Mouse (Mus musculus) limb, embryonic 14.5 days (tissue): ENCODE measurements around the gene Eya4. TPM values are rescaled to one million over a fixed set of nuclear protein-coding genes. Genes with fewer than 3 reads are reported as not detected.

Experiments
- ATAC-seq: fragments of 200-750 bp; cut with Nextera tagmentation; 2 replicates; pipeline ENCODE4 v1.8.0; 2017; ENCODE audit warnings: low read depth, moderate number of reproducible peaks, moderate TSS enrichment; ENCODE audit not compliant: low FRiP score
- DNase-seq: peaks from one replicate; pipeline ENCODE4 v3.0.0-alpha.2; 2015; ENCODE audit warnings: low spot score
- H3K27ac ChIP-seq: fragments of 300-500 bp; sonication (generic); replicated peaks from 2 replicates; pipeline ENCODE4 v1.5.1; 2014; ENCODE audit warnings: low read depth, mild to moderate bottlenecking, low read length, moderate library complexity, mixed read lengths
- H3K27me3 ChIP-seq: fragments of 300-500 bp; sonication (generic); 2 replicates; pipeline ENCODE4 v1.6.1; 2014; ENCODE audit warnings: low read length, mixed read lengths; ENCODE audit not compliant: control insufficient read depth, insufficient read depth
- H3K36me3 ChIP-seq: fragments of 300-500 bp; sonication (generic); 2 replicates; pipeline ENCODE4 v1.6.1; 2014; ENCODE audit warnings: mild to moderate bottlenecking, low read length, moderate library complexity, mixed read lengths; ENCODE audit not compliant: control insufficient read depth, insufficient read depth
- H3K4me1 ChIP-seq: fragments of 300-500 bp; sonication (generic); 2 replicates; pipeline ENCODE4 v1.6.1; 2014; ENCODE audit warnings: antibody characterized with exemption, low read length, mixed read lengths; ENCODE audit not compliant: control insufficient read depth, insufficient read depth
- H3K4me2 ChIP-seq: fragments of 300-500 bp; sonication (generic); replicated peaks from 2 replicates; pipeline ENCODE4 v1.6.1; 2014; ENCODE audit warnings: low read depth, mild to moderate bottlenecking, low read length, moderate library complexity; ENCODE audit not compliant: severe bottlenecking
- H3K4me3 ChIP-seq: fragments of 300-500 bp; sonication (generic); replicated peaks from 2 replicates; pipeline ENCODE4 v1.5.1; 2014; ENCODE audit warnings: low read length
- H3K9ac ChIP-seq: fragments of 300-500 bp; sonication (generic); 2 replicates; pipeline ENCODE4 v1.6.1; 2014; ENCODE audit warnings: mild to moderate bottlenecking, low read depth, low read length, moderate library complexity; ENCODE audit not compliant: severe bottlenecking
- H3K9me3 ChIP-seq: fragments of 300-500 bp; sonication (generic); 2 replicates; pipeline ENCODE4 v1.6.1; 2016; ENCODE audit warnings: low read length; ENCODE audit not compliant: control insufficient read depth
- POLR2A ChIP-seq: fragments of 200-500 bp; IDR thresholded peaks from 2 replicates; pipeline ENCODE4 v1.8.0; 2012; ENCODE audit warnings: inconsistent platforms, mild to moderate bottlenecking, moderate library complexity, borderline replicate concordance; ENCODE audit not compliant: insufficient read depth, insufficient read length; ENCODE audit errors: extremely low read depth
- WGBS: fragments of 180-500 bp; shearing (Covaris S2); extraction: QIAGEN DNeasy Blood & Tissue Kit; methylation state at CpG from one replicate; pipeline ENCODE4 v1.1.7; 2014; 5-methylcytosine and 5-hydroxymethylcytosine counted together
- polyA plus RNA-seq, 2 experiments: library from polyadenylated mRNA; depleted of rRNA in 1 of 2; stranded (reverse) in 1 of 2; unstranded in 1 of 2; fragments of >200 nt; fragmentation: Nextera tagmentation in 1 of 2; extraction: Ambion mirVana in 1 of 2; gene quantifications; 2 replicates each; pipeline versions ENCODE4 v1.2.1 to v1.2.3; 2012 to 2014

Gene Eya4
- polyA plus RNA-seq, 2 experiments: 6.6 to 12.5 TPM

- H3K9me3 ChIP-seq: no peaks in the 10 kb centered on the region
- no peaks in the 10 kb centered on the region for H3K27me3 ChIP-seq
- H3K9ac ChIP-seq: peak overlapping the region; percentile 81
- H3K4me2 ChIP-seq: peak overlapping the region; percentile 84
- H3K4me1 ChIP-seq: peaks cover 13% of the 10 kb centered on the region
- no peaks in the 10 kb centered on the region for H3K36me3 ChIP-seq
- WGBS: under 1% methylated on average over 31 of the region's 33 CpGs
- peak overlapping the region; percentile 75 for H3K27ac ChIP-seq
- DNase-seq (no peak), ATAC-seq (peak; percentile 25)
- peak overlapping the region; percentile 62 for H3K4me3 ChIP-seq
- no peak for TF ChIP-seq POLR2A
These were observed 1.1 kb downstream of the Eya4 start for GRCm38 (mm10) chr10:23349392-23350010.

GRCm38 (mm10) chr10:23348893-23349391, 1.6 kb downstream of the Eya4 start:
- H3K4me1 ChIP-seq: peaks cover 8% of the 10 kb centered on the region; the same call in 1 of the 2 replicates
- peak; percentile 36 for DNase-seq
- H3K4me2 ChIP-seq: peak overlapping the region; percentile 84
- H3K27me3 ChIP-seq: no peaks in the 10 kb centered on the region
- H3K9ac ChIP-seq: peak overlapping the region; percentile 81
- H3K27ac ChIP-seq: peak overlapping the region; percentile 75
- peak overlapping the region; percentile 62 for H3K4me3 ChIP-seq
- H3K36me3 ChIP-seq: no peaks in the 10 kb centered on the region
- H3K9me3 ChIP-seq: no peaks in the 10 kb centered on the region
- peak; percentile 36; the same call in 1 of the 2 replicates for ATAC-seq
- 0% methylated on average over 21 of the region's 22 CpGs for WGBS
- no peak for TF ChIP-seq POLR2A

GRCm38 (mm10) chr10:23348101-23348892, 2.3 kb downstream of the Eya4 start:
- H3K4me2 ChIP-seq: peak overlapping the region; percentile 84
- H3K27me3 ChIP-seq: no peaks in the 10 kb centered on the region
- peak overlapping the region; percentile 81 for H3K9ac ChIP-seq
- DNase-seq (no peak), ATAC-seq (no peak)
- H3K27ac ChIP-seq: peak overlapping the region; percentile 75; the same call in 1 of the 2 replicates
- 1% methylated on average over 34 of the region's 34 CpGs for WGBS
- peaks cover 8% of the 10 kb centered on the region; the same call in 1 of the 2 replicates for H3K4me1 ChIP-seq
- no peaks in the 10 kb centered on the region for H3K9me3 ChIP-seq
- H3K36me3 ChIP-seq: no peaks in the 10 kb centered on the region
- no peak for TF ChIP-seq POLR2A
- peak overlapping the region; percentile 62 for H3K4me3 ChIP-seq

GRCm38 (mm10) chr10:23337250-23337649, 13.3 kb downstream of the Eya4 start:
- no peaks in the 10 kb centered on the region for H3K36me3 ChIP-seq
- WGBS: 38% methylated on average over 1 of the region's 1 CpGs
- no peak overlapping the region for H3K4me2 ChIP-seq
- H3K27ac ChIP-seq: no peak overlapping the region
- no peak overlapping the region for H3K9ac ChIP-seq
- no peak for DNase-seq
- TF ChIP-seq POLR2A: no peak
- no peak for ATAC-seq
- peaks cover 14% of the 10 kb centered on the region for H3K4me1 ChIP-seq
- no peaks in the 10 kb centered on the region for H3K27me3 ChIP-seq
- no peak overlapping the region for H3K4me3 ChIP-seq
- H3K9me3 ChIP-seq: no peaks in the 10 kb centered on the region

GRCm38 (mm10) chr10:23332768-23333167, 17.8 kb downstream of the Eya4 start:
- ATAC-seq (peak; percentile 37; the same call in 1 of the 2 replicates), DNase-seq (no peak)
- H3K27me3 ChIP-seq: no peaks in the 10 kb centered on the region
- H3K36me3 ChIP-seq: no peaks in the 10 kb centered on the region
- H3K4me3 ChIP-seq: no peak overlapping the region
- peaks cover 14% of the 10 kb centered on the region for H3K4me1 ChIP-seq
- no peak for TF ChIP-seq POLR2A
- H3K9me3 ChIP-seq: no peaks in the 10 kb centered on the region
- WGBS: 16% methylated on average over 5 of the region's 5 CpGs
- H3K27ac ChIP-seq: no peak overlapping the region
- no peak overlapping the region for H3K9ac ChIP-seq
- H3K4me2 ChIP-seq: no peak overlapping the region
